Mouse (Mus musculus): ENCODE measurements at regions not wholly inside any gene's neighbourhood (a gene's known extent, or its start where the extent isn't known, plus 50 kb on each side); places are given as distances from the start of the nearest gene placed in this dataset.

GRCm38 (mm10) chr10:109309286-109309685, 298.5 kb upstream of the Syt1 start:
- no peak for ATAC-seq (ENCODE audit: insufficient read depth, low FRiP score, low TSS enrichment)
- Histone ChIP-seq H3K4me3 (ENCODE audit: low read depth, low read length) (no peak overlapping the region), H3K4me2 (ENCODE audit: low read depth) (no peak overlapping the region), H3K27ac (ENCODE audit: low read depth, low read length) (no peak overlapping the region), H3K9ac (ENCODE audit: low read length) (no peak overlapping the region), H3K36me3 (ENCODE audit: control insufficient read depth, insufficient read depth, low read length) (no peaks in the 10 kb centered on the region), H3K27me3 (ENCODE audit: control insufficient read depth, insufficient read depth, low read length) (no peaks in the 10 kb centered on the region), H3K4me1 (ENCODE audit: control insufficient read depth, insufficient read depth, low read length) (no peaks in the 10 kb centered on the region), H3K9me3 (ENCODE audit: control insufficient read depth, low read length) (no peaks in the 10 kb centered on the region)
- 85% methylated on average over 6 of the region's 6 CpGs for WGBS
- DNase-seq (ENCODE audit: low spot score), result no peak

GRCm38 (mm10) chr10:109300199-109300598, 289.4 kb upstream of the Syt1 start:
- no peaks in the 10 kb centered on the region for H3K27me3 ChIP-seq (ENCODE audit: control insufficient read depth, insufficient read depth, low read length)
- no peak for ATAC-seq (ENCODE audit: insufficient read depth, low FRiP score, low TSS enrichment)
- no peak overlapping the region for H3K9ac ChIP-seq (ENCODE audit: low read length)
- no peak overlapping the region for H3K4me3 ChIP-seq (ENCODE audit: low read depth, low read length)
- DNase-seq (ENCODE audit: low spot score), result no peak
- no peak overlapping the region for H3K27ac ChIP-seq (ENCODE audit: low read depth, low read length)
- H3K4me1 ChIP-seq (ENCODE audit: control insufficient read depth, insufficient read depth, low read length), result no peaks in the 10 kb centered on the region
- H3K9me3 ChIP-seq (ENCODE audit: control insufficient read depth, low read length), result no peaks in the 10 kb centered on the region
- no peak overlapping the region for H3K4me2 ChIP-seq (ENCODE audit: low read depth)
- H3K36me3 ChIP-seq (ENCODE audit: control insufficient read depth, insufficient read depth, low read length), result no peaks in the 10 kb centered on the region
- 85% methylated on average over 2 of the region's 2 CpGs for WGBS

GRCm38 (mm10) chr10:109299785-109300184, 289.0 kb upstream of the Syt1 start:
- Histone ChIP-seq H3K4me1 (ENCODE audit: control insufficient read depth, insufficient read depth, low read length) (no peaks in the 10 kb centered on the region), H3K9ac (ENCODE audit: low read length) (no peak overlapping the region), H3K9me3 (ENCODE audit: control insufficient read depth, low read length) (no peaks in the 10 kb centered on the region), H3K27ac (ENCODE audit: low read depth, low read length) (no peak overlapping the region), H3K4me3 (ENCODE audit: low read depth, low read length) (no peak overlapping the region), H3K36me3 (ENCODE audit: control insufficient read depth, insufficient read depth, low read length) (no peaks in the 10 kb centered on the region), H3K4me2 (ENCODE audit: low read depth) (no peak overlapping the region), H3K27me3 (ENCODE audit: control insufficient read depth, insufficient read depth, low read length) (no peaks in the 10 kb centered on the region)
- no peak for ATAC-seq (ENCODE audit: insufficient read depth, low FRiP score, low TSS enrichment)
- WGBS, result 84% methylated on average over 11 of the region's 11 CpGs
- DNase-seq (ENCODE audit: low spot score), result no peak

GRCm38 (mm10) chr10:109283348-109283747, 272.6 kb upstream of the Syt1 start:
- Histone ChIP-seq H3K9ac (ENCODE audit: low read length) (no peak overlapping the region), H3K36me3 (ENCODE audit: control insufficient read depth, insufficient read depth, low read length) (no peaks in the 10 kb centered on the region), H3K9me3 (ENCODE audit: control insufficient read depth, low read length) (no peaks in the 10 kb centered on the region), H3K4me1 (ENCODE audit: control insufficient read depth, insufficient read depth, low read length) (no peaks in the 10 kb centered on the region), H3K4me3 (ENCODE audit: low read depth, low read length) (no peak overlapping the region), H3K27ac (ENCODE audit: low read depth, low read length) (no peak overlapping the region), H3K27me3 (ENCODE audit: control insufficient read depth, insufficient read depth, low read length) (no peaks in the 10 kb centered on the region), H3K4me2 (ENCODE audit: low read depth) (no peak overlapping the region)
- DNase-seq (ENCODE audit: low spot score) (no peak), ATAC-seq (ENCODE audit: insufficient read depth, low FRiP score, low TSS enrichment) (no peak)
- WGBS, result 92% methylated on average over 10 of the region's 10 CpGs

GRCm38 (mm10) chr10:109249781-109250180, 239.0 kb upstream of the Syt1 start:
- Histone ChIP-seq H3K4me3 (ENCODE audit: low read depth, low read length) (no peak overlapping the region), H3K27ac (ENCODE audit: low read depth, low read length) (no peak overlapping the region), H3K9ac (ENCODE audit: low read length) (no peak overlapping the region), H3K4me2 (ENCODE audit: low read depth) (no peak overlapping the region), H3K9me3 (ENCODE audit: control insufficient read depth, low read length) (no peaks in the 10 kb centered on the region), H3K27me3 (ENCODE audit: control insufficient read depth, insufficient read depth, low read length) (no peaks in the 10 kb centered on the region), H3K36me3 (ENCODE audit: control insufficient read depth, insufficient read depth, low read length) (no peaks in the 10 kb centered on the region), H3K4me1 (ENCODE audit: control insufficient read depth, insufficient read depth, low read length) (no peaks in the 10 kb centered on the region)
- ATAC-seq (ENCODE audit: insufficient read depth, low FRiP score, low TSS enrichment) (no peak), DNase-seq (ENCODE audit: low spot score) (no peak)
- 84% methylated on average over 3 of the region's 3 CpGs for WGBS

- H3K9me3 ChIP-seq (ENCODE audit: control insufficient read depth, low read length), result no peaks in the 10 kb centered on the region
- DNase-seq (ENCODE audit: low spot score) (no peak), ATAC-seq (ENCODE audit: insufficient read depth, low FRiP score, low TSS enrichment) (no peak)
- H3K9ac ChIP-seq (ENCODE audit: low read length), result no peak overlapping the region
- no peak overlapping the region for H3K27ac ChIP-seq (ENCODE audit: low read depth, low read length)
- 59% methylated on average over 4 of the region's 4 CpGs for WGBS
- no peaks in the 10 kb centered on the region for H3K27me3 ChIP-seq (ENCODE audit: control insufficient read depth, insufficient read depth, low read length)
- no peak overlapping the region for H3K4me2 ChIP-seq (ENCODE audit: low read depth)
- no peak overlapping the region for H3K4me3 ChIP-seq (ENCODE audit: low read depth, low read length)
- no peaks in the 10 kb centered on the region for H3K36me3 ChIP-seq (ENCODE audit: control insufficient read depth, insufficient read depth, low read length)
- no peaks in the 10 kb centered on the region for H3K4me1 ChIP-seq (ENCODE audit: control insufficient read depth, insufficient read depth, low read length)
Observed at GRCm38 (mm10) chr10:109246328-109246727, 235.5 kb upstream of the Syt1 start.

- Histone ChIP-seq H3K36me3 (ENCODE audit: control insufficient read depth, insufficient read depth, low read length) (no peaks in the 10 kb centered on the region), H3K4me2 (ENCODE audit: low read depth) (no peak overlapping the region), H3K9me3 (ENCODE audit: control insufficient read depth, low read length) (no peaks in the 10 kb centered on the region), H3K4me3 (ENCODE audit: low read depth, low read length) (no peak overlapping the region), H3K9ac (ENCODE audit: low read length) (no peak overlapping the region), H3K4me1 (ENCODE audit: control insufficient read depth, insufficient read depth, low read length) (no peaks in the 10 kb centered on the region), H3K27me3 (ENCODE audit: control insufficient read depth, insufficient read depth, low read length) (no peaks in the 10 kb centered on the region), H3K27ac (ENCODE audit: low read depth, low read length) (no peak overlapping the region)
- no peak for DNase-seq (ENCODE audit: low spot score)
- no peak for ATAC-seq (ENCODE audit: insufficient read depth, low FRiP score, low TSS enrichment)
- whole genome bisulfite sequencing, result 84% methylated on average over 7 of the region's 7 CpGs
Observed at GRCm38 (mm10) chr10:109237026-109237425, 226.2 kb upstream of the Syt1 start.

- Histone ChIP-seq H3K9me3 (ENCODE audit: control insufficient read depth, low read length) (no peaks in the 10 kb centered on the region), H3K4me3 (ENCODE audit: low read depth, low read length) (no peak overlapping the region), H3K4me1 (ENCODE audit: control insufficient read depth, insufficient read depth, low read length) (no peaks in the 10 kb centered on the region), H3K36me3 (ENCODE audit: control insufficient read depth, insufficient read depth, low read length) (no peaks in the 10 kb centered on the region), H3K9ac (ENCODE audit: low read length) (no peak overlapping the region), H3K4me2 (ENCODE audit: low read depth) (no peak overlapping the region), H3K27me3 (ENCODE audit: control insufficient read depth, insufficient read depth, low read length) (no peaks in the 10 kb centered on the region), H3K27ac (ENCODE audit: low read depth, low read length) (no peak overlapping the region)
- DNase-seq (ENCODE audit: low spot score) (no peak), ATAC-seq (ENCODE audit: insufficient read depth, low FRiP score, low TSS enrichment) (no peak)
- WGBS, result 87% methylated on average over 3 of the region's 3 CpGs
Observed at GRCm38 (mm10) chr10:109226989-109227388, 216.2 kb upstream of the Syt1 start.

- Histone ChIP-seq H3K27ac (ENCODE audit: low read depth, low read length) (no peak overlapping the region), H3K36me3 (ENCODE audit: control insufficient read depth, insufficient read depth, low read length) (no peaks in the 10 kb centered on the region), H3K9ac (ENCODE audit: low read length) (no peak overlapping the region), H3K4me1 (ENCODE audit: control insufficient read depth, insufficient read depth, low read length) (no peaks in the 10 kb centered on the region), H3K4me2 (ENCODE audit: low read depth) (no peak overlapping the region), H3K4me3 (ENCODE audit: low read depth, low read length) (no peak overlapping the region), H3K9me3 (ENCODE audit: control insufficient read depth, low read length) (no peaks in the 10 kb centered on the region), H3K27me3 (ENCODE audit: control insufficient read depth, insufficient read depth, low read length) (no peaks in the 10 kb centered on the region)
- 81% methylated on average over 8 of the region's 8 CpGs for WGBS
- ATAC-seq (ENCODE audit: insufficient read depth, low FRiP score, low TSS enrichment) (no peak), DNase-seq (ENCODE audit: low spot score) (no peak)
Observed at GRCm38 (mm10) chr10:109188761-109189503, 178.2 kb upstream of the Syt1 start.
